Mouse (Mus musculus): ENCODE measurements around the gene Olfr1229.

- TF ChIP-seq CTCF (conservative IDR thresholded peaks at IDR 0.05; ENCODE audit: low read length) = no peak
- no peak for TF ChIP-seq POU5F1 (IDR thresholded peaks at IDR 0.05; ENCODE audit: borderline replicate concordance, low read length)
Measured at GRCm38 (mm10) chr2:89306974-89307373, 19.2 kb upstream of the Olfr1229 start, which contains the start of gene Olfr1231.

Data from E14TG2a.4 (cell line).